Mouse (Mus musculus): ENCODE data around the gene Kcnt2. TPM values are rescaled to one million over a fixed set of nuclear protein-coding genes. Genes with fewer than 3 reads are reported as not detected.

Kcnt2 gene
- total and polyA plus RNA-seq, 3 experiments = not detected

DNA sequence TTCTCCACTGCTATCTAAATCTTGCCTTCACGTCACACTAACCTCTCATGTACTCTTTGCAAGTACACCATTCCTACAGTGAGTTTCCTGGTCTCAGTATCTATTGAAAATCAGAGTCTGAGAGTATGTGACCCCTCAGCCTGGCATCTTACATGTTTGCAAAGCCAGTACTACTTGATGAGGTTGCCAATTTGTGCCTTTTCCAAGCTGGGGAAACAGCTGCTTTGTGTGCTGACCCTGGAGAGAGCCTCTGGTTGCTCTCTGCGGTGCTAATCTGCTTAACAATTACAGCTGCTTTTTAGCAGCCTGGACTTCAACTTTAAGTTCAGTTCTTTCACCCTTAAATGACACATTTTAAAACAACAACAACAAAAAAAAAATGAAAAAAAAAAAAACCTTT lies 133.6 kb downstream of the Kcnt2 start:
- Histone ChIP-seq H3K9me3 (replicated peaks; ENCODE audit: low read length) (peaks cover 2% of the 10 kb centered on the region), H3K79me2 (replicated peaks; ENCODE audit: control insufficient read depth, extremely low read depth, insufficient read depth, poor library complexity, severe bottlenecking) (no peaks in the 10 kb centered on the region), H3K4me1 (ENCODE audit: control insufficient read depth in 1 of 2, insufficient read depth in 2 of 2) (no peaks in the 10 kb centered on the region), H3K4me2 (ENCODE audit: insufficient read depth, low read depth, poor library complexity, severe bottlenecking) (no peak overlapping the region), H3K4me3 (replicated peaks in 1 of 3; ENCODE audit: low read depth in 2 of 3, low read length in 2 of 3, poor library complexity in 1 of 3) (no peak overlapping the region), H3K36me3 (replicated peaks in 1 of 2; ENCODE audit: control insufficient read depth in 1 of 2, insufficient read depth in 1 of 2, low read length in 1 of 2) (no peaks in the 10 kb centered on the region), H3K27ac (ENCODE audit: insufficient read depth, low read depth) (no peak overlapping the region), H3K9ac (ENCODE audit: insufficient read depth, low read depth) (no peak overlapping the region), H3K27me3 (replicated peaks) (no peaks in the 10 kb centered on the region)
- no peak for DNase-seq (ENCODE audit: extremely low read depth)
- TF ChIP-seq EP300 (IDR thresholded peaks at IDR 0.05; ENCODE audit: low read length) = no peak
- no peak for TF ChIP-seq MAX (IDR thresholded peaks at IDR 0.05; ENCODE audit: low read length)
- TF ChIP-seq MYC (IDR thresholded peaks at IDR 0.05; ENCODE audit: low read depth, low read length) = no peak
- no peak for TF ChIP-seq MXI1 (IDR thresholded peaks at IDR 0.05; ENCODE audit: low read depth, low read length)
- no peak for TF ChIP-seq SIN3A (IDR thresholded peaks at IDR 0.05; ENCODE audit: low read length)
- TF ChIP-seq PAX5 (IDR thresholded peaks at IDR 0.05; ENCODE audit: low read length) = no peak
- no peak for TF ChIP-seq NRF1 (IDR thresholded peaks at IDR 0.05; ENCODE audit: low read depth, low read length)
- no peak for TF ChIP-seq ZMIZ1 (IDR thresholded peaks at IDR 0.05; ENCODE audit: low read depth, low read length)
- TF ChIP-seq CHD1 (IDR thresholded peaks at IDR 0.05; ENCODE audit: low read depth, low read length) = no peak
- TF ChIP-seq BHLHE40 (IDR thresholded peaks at IDR 0.05; ENCODE audit: low read depth, low read length) = no peak
- in situ Hi-C loops (cut with MboI; ENCODE audit: low pct_ligation_motif_present, low pct_unique_long_range_greater_than_20kb, low sequenced_read_pairs) (no loop called here), dilution Hi-C loops (cut with MboI; ENCODE audit: extremely low pct_ligation_motif_present, extremely low pct_unique_long_range_greater_than_20kb, low sequenced_read_pairs) (no loop called here)

DNA sequence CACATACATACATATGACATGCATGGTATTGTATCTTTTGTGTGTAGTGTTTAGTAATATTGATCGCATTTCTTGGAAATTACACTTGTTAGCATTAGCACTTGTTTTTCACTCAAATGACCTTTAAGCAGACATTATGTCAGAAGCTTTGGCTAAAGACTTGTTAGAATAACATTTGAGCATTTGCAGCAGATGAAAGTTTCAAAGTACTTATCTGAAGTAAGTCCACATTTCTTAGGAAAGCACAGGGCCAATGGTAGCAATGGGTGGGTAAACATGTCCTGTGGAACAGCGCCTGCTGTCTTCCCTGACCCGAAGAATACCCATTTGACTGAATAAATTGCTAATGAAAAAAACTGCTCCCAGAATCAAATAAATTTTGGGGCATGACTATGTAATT lies 135.1 kb downstream of the Kcnt2 start:
- Histone ChIP-seq H3K9me3 (replicated peaks; ENCODE audit: low read length) (peaks cover 2% of the 10 kb centered on the region), H3K4me1 (ENCODE audit: control insufficient read depth in 1 of 2, insufficient read depth in 2 of 2) (no peaks in the 10 kb centered on the region), H3K79me2 (replicated peaks; ENCODE audit: control insufficient read depth, extremely low read depth, insufficient read depth, poor library complexity, severe bottlenecking) (no peaks in the 10 kb centered on the region), H3K36me3 (replicated peaks in 1 of 2; ENCODE audit: control insufficient read depth in 1 of 2, insufficient read depth in 1 of 2, low read length in 1 of 2) (no peaks in the 10 kb centered on the region), H3K4me2 (ENCODE audit: insufficient read depth, low read depth, poor library complexity, severe bottlenecking) (no peak overlapping the region), H3K4me3 (replicated peaks in 1 of 3; ENCODE audit: low read depth in 2 of 3, low read length in 2 of 3, poor library complexity in 1 of 3) (no peak overlapping the region), H3K27ac (ENCODE audit: insufficient read depth, low read depth) (no peak overlapping the region), H3K9ac (ENCODE audit: insufficient read depth, low read depth) (no peak overlapping the region), H3K27me3 (replicated peaks) (no peaks in the 10 kb centered on the region)
- in situ Hi-C loops (cut with MboI; ENCODE audit: low pct_ligation_motif_present, low pct_unique_long_range_greater_than_20kb, low sequenced_read_pairs) (no loop called here), dilution Hi-C loops (cut with MboI; ENCODE audit: extremely low pct_ligation_motif_present, extremely low pct_unique_long_range_greater_than_20kb, low sequenced_read_pairs) (no loop called here)
- no peak for TF ChIP-seq IRF4 (IDR thresholded peaks at IDR 0.05; ENCODE audit: low read depth, low read length)
- TF ChIP-seq HCFC1 (IDR thresholded peaks at IDR 0.05; ENCODE audit: low read depth, low read length) = no peak
- no peak for TF ChIP-seq ELF1 (IDR thresholded peaks at IDR 0.05; ENCODE audit: low read depth, low read length)
- no peak for TF ChIP-seq JUND (conservative IDR thresholded peaks at IDR 0.05; ENCODE audit: low read depth, low read length)
- TF ChIP-seq RCOR1 (conservative IDR thresholded peaks at IDR 0.05; ENCODE audit: low read depth, low read length) = no peak
- no peak for TF ChIP-seq CHD1 (IDR thresholded peaks at IDR 0.05; ENCODE audit: low read depth, low read length)
- TF ChIP-seq ZNF384 (IDR thresholded peaks at IDR 0.05; ENCODE audit: low read depth, low read length) = no peak
- no peak for TF ChIP-seq TCF12 (IDR thresholded peaks at IDR 0.05; ENCODE audit: low read depth, low read length)
- no peak for TF ChIP-seq SIN3A (IDR thresholded peaks at IDR 0.05; ENCODE audit: low read length)
- TF ChIP-seq ETS1 (conservative IDR thresholded peaks at IDR 0.05; ENCODE audit: low read depth, low read length) = no peak
- TF ChIP-seq TBP (conservative IDR thresholded peaks at IDR 0.05; ENCODE audit: low read depth, low read length) = no peak
- TF ChIP-seq MXI1 (IDR thresholded peaks at IDR 0.05; ENCODE audit: low read depth, low read length) = no peak
- no peak for TF ChIP-seq MAX (IDR thresholded peaks at IDR 0.05; ENCODE audit: low read length)
- no peak for TF ChIP-seq POLR2AphosphoS2 (IDR thresholded peaks at IDR 0.05; ENCODE audit: low read depth, low read length)
- no peak for TF ChIP-seq RAD21 (IDR thresholded peaks at IDR 0.05; ENCODE audit: low read depth, low read length)
- DNase-seq (ENCODE audit: extremely low read depth) = no peak

Data from CH12.LX (cell line).